Mouse (Mus musculus) kidney, postnatal 0 days (tissue): ENCODE data around the gene Rinl. TPM values are rescaled to one million over a fixed set of nuclear protein-coding genes. Genes with fewer than 3 reads are reported as not detected.

ENCODE experiments used
- ATAC-seq: fragments of 200-750 bp; cut with Nextera tagmentation; replicated peaks from 2 replicates; pipeline ENCODE4 v1.8.0; 2017; ENCODE audit warnings: low read depth, moderate number of reproducible peaks, moderate TSS enrichment, moderate library complexity; ENCODE audit not compliant: low FRiP score
- DNase-seq: peaks from one replicate; pipeline ENCODE4 v3.0.0-alpha.2; 2016; ENCODE audit warnings: low spot score
- H3K27ac ChIP-seq: fragments of 300-500 bp; sonication (generic); 2 replicates; pipeline ENCODE4 v1.5.1; 2014; ENCODE audit warnings: mild to moderate bottlenecking
- H3K27me3 ChIP-seq: fragments of 300-500 bp; sonication (generic); 2 replicates; pipeline ENCODE4 v1.6.1; 2014; ENCODE audit warnings: low read length, mixed read lengths; ENCODE audit not compliant: insufficient read depth
- H3K36me3 ChIP-seq: fragments of 300-500 bp; sonication (generic); 2 replicates; pipeline ENCODE4 v1.6.1; 2014; ENCODE audit warnings: low read length, mixed read lengths; ENCODE audit not compliant: insufficient read depth
- H3K4me1 ChIP-seq: fragments of 300-500 bp; sonication (generic); replicated peaks from 2 replicates; pipeline ENCODE4 v1.6.1; 2014; ENCODE audit warnings: antibody characterized with exemption, low read length, mixed read lengths; ENCODE audit not compliant: insufficient read depth
- H3K4me2 ChIP-seq: fragments of 300-500 bp; sonication (generic); 2 replicates; pipeline ENCODE4 v1.6.1; 2014; ENCODE audit warnings: mild to moderate bottlenecking, low read length, moderate library complexity, mixed read lengths
- H3K4me3 ChIP-seq: fragments of 300-500 bp; sonication (generic); replicated peaks from 2 replicates; pipeline ENCODE4 v1.5.1; 2014; ENCODE audit warnings: low read depth, low read length
- H3K9ac ChIP-seq: fragments of 300-500 bp; sonication (generic); 2 replicates; pipeline ENCODE4 v1.6.1; 2014; ENCODE audit warnings: low read depth, low read length
- H3K9me3 ChIP-seq: fragments of 300-500 bp; sonication (generic); replicated peaks from 2 replicates; pipeline ENCODE4 v1.6.1; 2016; ENCODE audit warnings: low read length, inconsistent platforms, mixed read lengths
- CTCF ChIP-seq: IDR thresholded peaks from 2 replicates; pipeline ENCODE4 v1.5.1; 2016; ENCODE audit warnings: antibody characterized with exemption, low read depth, mild to moderate bottlenecking, moderate library complexity
- WGBS: fragments of 180-500 bp; shearing (Covaris S2); extraction: QIAGEN DNeasy Blood & Tissue Kit; methylation state at CpG from one replicate; pipeline ENCODE4 v1.1.7; 2014; 5-methylcytosine and 5-hydroxymethylcytosine counted together
- polyA plus RNA-seq: library from polyadenylated mRNA; unstranded; fragments of >200 nt; fragmentation: Nextera tagmentation; extraction: Ambion mirVana; gene quantifications from 2 replicates; pipeline ENCODE4 v1.2.1, GENCODE M21; 2015

Gene Rinl
- polyA plus RNA-seq, 1 experiment from 2014 or later = 6.3 TPM

- H3K4me3 ChIP-seq = no peak overlapping the region
- ATAC-seq = no peak
- no peaks in the 10 kb centered on the region for H3K27me3 ChIP-seq
- no peaks in the 10 kb centered on the region for H3K4me1 ChIP-seq
- no peak for TF ChIP-seq CTCF
- H3K36me3 ChIP-seq = 0 out of 2 replicates have a peak, but pooled peaks cover under 1% of the 10 kb centered on the region
- WGBS = 86% methylated on average over 5 of the region's 5 CpGs
- DNase-seq = no peak
- H3K9me3 ChIP-seq = no peaks in the 10 kb centered on the region
- H3K4me2 ChIP-seq = no peak overlapping the region
- H3K27ac ChIP-seq = no peak overlapping the region
- H3K9ac ChIP-seq = no peak overlapping the region
Measured at GRCm38 (mm10) chr7:28836936-28837335, 48.2 kb downstream of the Rinl start.

- no peaks in the 10 kb centered on the region for H3K27me3 ChIP-seq
- no peak overlapping the region for H3K9ac ChIP-seq
- no peaks in the 10 kb centered on the region for H3K36me3 ChIP-seq
- DNase-seq (no peak), ATAC-seq (no peak)
- H3K9me3 ChIP-seq = no peaks in the 10 kb centered on the region
- no peak for TF ChIP-seq CTCF
- no peaks in the 10 kb centered on the region for H3K4me1 ChIP-seq
- H3K4me2 ChIP-seq = no peak overlapping the region
- 57% methylated on average over 9 of the region's 9 CpGs for WGBS
- H3K27ac ChIP-seq = no peak overlapping the region
- no peak overlapping the region for H3K4me3 ChIP-seq
Measured at GRCm38 (mm10) chr7:28838331-28838730, 49.6 kb downstream of the Rinl start.

GRCm38 (mm10) chr7:28847273-28847672, 58.5 kb downstream of the Rinl start:
- ATAC-seq (no peak), DNase-seq (no peak)
- Histone ChIP-seq H3K4me1 (no peaks in the 10 kb centered on the region), H3K9ac (no peak overlapping the region), H3K4me3 (no peak overlapping the region), H3K36me3 (no peaks in the 10 kb centered on the region), H3K27me3 (no peaks in the 10 kb centered on the region), H3K27ac (no peak overlapping the region), H3K4me2 (no peak overlapping the region), H3K9me3 (no peaks in the 10 kb centered on the region)
- TF ChIP-seq CTCF = no peak
- WGBS = 47% methylated on average over 1 of the region's 1 CpGs

Other genes with a start within 250 kb of the Rinl start
- 0.27 and 0.45 TPM in 2 replicates for gene Sycn, start 248.1 kb upstream of the Rinl start, polyA plus RNA-seq
- gene Nccrp1, start 241.7 kb upstream of the Rinl start, polyA plus RNA-seq = 5.5 and 7.3 TPM in 2 replicates
- gene Samd4b, start 190.8 kb upstream of the Rinl start, polyA plus RNA-seq = 18.4 and 19.5 TPM in 2 replicates
- gene Pak4, start 190.8 kb upstream of the Rinl start, polyA plus RNA-seq = 33.5 and 36.6 TPM in 2 replicates
- gene Acp7, start 157.6 kb upstream of the Rinl start, polyA plus RNA-seq = not detected in 2 replicates
- 3.9 and 4.1 TPM in 2 replicates for gene Fbxo27, start 96.1 kb upstream of the Rinl start, polyA plus RNA-seq
- 7.0 and 8.0 TPM in 2 replicates for gene Fbxo17, start 72.2 kb upstream of the Rinl start, polyA plus RNA-seq
- gene Mrps12, start 47.1 kb upstream of the Rinl start, polyA plus RNA-seq = 143 and 151 TPM in 2 replicates
- 20.2 and 21.5 TPM in 2 replicates for gene Sars2, start 47.0 kb upstream of the Rinl start, polyA plus RNA-seq
- not detected in 2 replicates for gene Ccer2, start 32.8 kb upstream of the Rinl start, polyA plus RNA-seq
- gene Sirt2, start 22.2 kb upstream of the Rinl start, polyA plus RNA-seq = 54.1 and 60.2 TPM in 2 replicates
- 42.2 and 43.7 TPM in 2 replicates for gene Nfkbib, start 21.5 kb upstream of the Rinl start, polyA plus RNA-seq
- gene Hnrnpl, start 19.6 kb downstream of the Rinl start, polyA plus RNA-seq = 232 TPM in 2 replicates
- 330 and 348 TPM in 2 replicates for gene Ech1, start 36.2 kb downstream of the Rinl start, polyA plus RNA-seq
- 10.8 and 10.9 TPM in 2 replicates for gene Lgals4, start 44.9 kb downstream of the Rinl start, polyA plus RNA-seq
- gene Lgals7, start 74.9 kb downstream of the Rinl start, polyA plus RNA-seq = 1.3 and 1.7 TPM in 2 replicates
- gene Capn12, start 92.5 kb downstream of the Rinl start, polyA plus RNA-seq = 0.34 and 0.47 TPM in 2 replicates
- 255 and 280 TPM in 2 replicates for gene Actn4, start 173.4 kb downstream of the Rinl start, polyA plus RNA-seq
- 467 and 479 TPM in 2 replicates for gene Eif3k, start 192.9 kb downstream of the Rinl start, polyA plus RNA-seq
- gene Map4k1, start 193.1 kb downstream of the Rinl start, polyA plus RNA-seq = 7.6 and 9.5 TPM in 2 replicates